Mouse (Mus musculus) embryonic facial prominence, embryonic 13.5 days (tissue): ENCODE results near the gene Mnd1. TPM values are rescaled to one million over a fixed set of nuclear protein-coding genes. Genes with fewer than 3 reads are reported as not detected.

Experiments
- ATAC-seq: fragments of 200-750 bp; cut with Nextera tagmentation; 2 replicates; pipeline ENCODE4 v1.8.0; 2017; ENCODE audit warnings: low read depth; ENCODE audit not compliant: insufficient number of reproducible peaks, insufficient read depth, low FRiP score, low TSS enrichment
- H3K27ac ChIP-seq: fragments of 300-500 bp; sonication (generic); 2 replicates; pipeline ENCODE4 v1.5.1; 2015; ENCODE audit warnings: moderate library complexity, mild to moderate bottlenecking, inconsistent platforms
- H3K27me3 ChIP-seq: fragments of 300-500 bp; sonication (generic); 2 replicates; pipeline ENCODE4 v1.6.1; 2015; ENCODE audit warnings: mild to moderate bottlenecking, inconsistent platforms
- H3K36me3 ChIP-seq: fragments of 300-500 bp; sonication (generic); 2 replicates; pipeline ENCODE4 v1.6.1; 2015; ENCODE audit warnings: mild to moderate bottlenecking, inconsistent platforms
- H3K4me1 ChIP-seq: fragments of 300-500 bp; sonication (generic); 2 replicates; pipeline ENCODE4 v1.6.1; 2015; ENCODE audit warnings: inconsistent platforms
- H3K4me2 ChIP-seq: fragments of 300-500 bp; sonication (generic); 2 replicates; pipeline ENCODE4 v1.6.1; 2015; ENCODE audit warnings: moderate library complexity, mild to moderate bottlenecking, inconsistent platforms
- H3K4me3 ChIP-seq: fragments of 300-500 bp; sonication (generic); 2 replicates; pipeline ENCODE4 v1.5.1; 2015; ENCODE audit warnings: mild to moderate bottlenecking, inconsistent platforms
- H3K9ac ChIP-seq: fragments of 300-500 bp; sonication (generic); 2 replicates; pipeline ENCODE4 v1.6.1; 2015; ENCODE audit warnings: mild to moderate bottlenecking, inconsistent platforms
- H3K9me3 ChIP-seq: fragments of 300-500 bp; sonication (generic); 2 replicates; pipeline ENCODE4 v1.6.1; 2016; ENCODE audit warnings: inconsistent platforms
- WGBS: fragments of 180-500 bp; shearing (Covaris S2); methylation state at CpG from one replicate; pipeline ENCODE4 v1.1.7; 2015; ENCODE audit warnings: mixed read lengths; 5-methylcytosine and 5-hydroxymethylcytosine counted together
- polyA plus RNA-seq: library from polyadenylated mRNA; unstranded; fragments of >200 nt; fragmentation: Nextera tagmentation; extraction: Ambion mirVana; gene quantifications from 2 replicates; pipeline ENCODE4 v1.2.1, GENCODE M21; 2015

Gene Mnd1
- polyA plus RNA-seq, 1 experiment from 2014 or later, result 17.0 TPM

DNA sequence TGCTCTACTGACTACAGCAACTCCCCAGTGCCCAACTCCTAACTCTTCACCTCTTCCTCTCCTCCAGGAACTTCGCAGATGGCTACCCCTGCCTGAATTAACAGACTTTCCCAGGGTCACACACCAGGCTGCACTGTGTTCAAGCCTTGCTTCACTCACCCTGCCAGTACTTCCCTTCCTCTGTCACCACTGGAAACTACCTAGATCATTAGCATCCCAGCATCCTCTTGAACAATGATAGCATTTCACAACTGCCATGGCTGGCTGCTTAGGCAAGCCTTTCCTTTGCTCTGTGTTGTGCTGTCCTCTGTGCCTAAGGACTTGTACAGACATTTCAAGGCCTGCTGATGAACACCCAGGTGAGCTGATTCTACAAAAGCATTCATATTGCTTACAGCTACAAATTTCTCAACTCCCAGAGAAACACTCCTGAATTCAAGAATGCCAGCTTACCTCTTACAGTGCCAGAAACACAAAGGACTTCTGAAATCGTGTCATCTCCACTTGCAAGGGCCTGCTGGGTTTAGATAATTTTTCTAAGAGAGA lies 92.1 kb downstream of the Mnd1 start:
- no peaks in the 10 kb centered on the region for H3K9me3 ChIP-seq
- H3K4me3 ChIP-seq, result no peak overlapping the region
- 82% methylated on average over 2 of the region's 2 CpGs for WGBS
- H3K27ac ChIP-seq, result no peak overlapping the region
- H3K9ac ChIP-seq, result no peak overlapping the region
- H3K4me1 ChIP-seq, result peaks cover 17% of the 10 kb centered on the region
- H3K36me3 ChIP-seq, result no peaks in the 10 kb centered on the region
- ATAC-seq, result no peak
- H3K27me3 ChIP-seq, result no peaks in the 10 kb centered on the region
- no peak overlapping the region for H3K4me2 ChIP-seq

- Histone ChIP-seq H3K4me3 (no peak overlapping the region), H3K9me3 (no peaks in the 10 kb centered on the region), H3K36me3 (no peaks in the 10 kb centered on the region), H3K9ac (no peak overlapping the region), H3K27ac (peak overlapping the region; percentile 62; the same call in 1 of the 2 replicates), H3K4me1 (peaks cover 17% of the 10 kb centered on the region), H3K4me2 (no peak overlapping the region), H3K27me3 (no peaks in the 10 kb centered on the region)
- no peak for ATAC-seq
- 69% methylated on average over 13 of the region's 13 CpGs for WGBS
Measured at GRCm38 (mm10) chr3:84061523-84062453, 93.8 kb downstream of the Mnd1 start.

GRCm38 (mm10) chr3:84060946-84061345 lies 94.6 kb downstream of the Mnd1 start:
- ATAC-seq, result no peak
- 78% methylated on average over 5 of the region's 5 CpGs for WGBS
- H3K27ac ChIP-seq, result no peak overlapping the region
- no peaks in the 10 kb centered on the region for H3K9me3 ChIP-seq
- peaks cover 17% of the 10 kb centered on the region for H3K4me1 ChIP-seq
- H3K4me2 ChIP-seq, result no peak overlapping the region
- H3K36me3 ChIP-seq, result no peaks in the 10 kb centered on the region
- H3K27me3 ChIP-seq, result no peaks in the 10 kb centered on the region
- no peak overlapping the region for H3K9ac ChIP-seq
- no peak overlapping the region for H3K4me3 ChIP-seq

- Histone ChIP-seq H3K4me1 (peaks cover 17% of the 10 kb centered on the region), H3K4me3 (no peak overlapping the region), H3K27ac (peak overlapping the region; percentile 82), H3K4me2 (peak overlapping the region; percentile 45), H3K9me3 (no peaks in the 10 kb centered on the region), H3K36me3 (no peaks in the 10 kb centered on the region), H3K27me3 (no peaks in the 10 kb centered on the region), H3K9ac (no peak overlapping the region)
- no peak for ATAC-seq
- WGBS, result 6% methylated on average over 4 of the region's 4 CpGs
Measured at GRCm38 (mm10) chr3:84060128-84060527, 95.5 kb downstream of the Mnd1 start.

- H3K36me3 ChIP-seq, result no peaks in the 10 kb centered on the region
- H3K9ac ChIP-seq, result no peak overlapping the region
- H3K27ac ChIP-seq, result peak overlapping the region; percentile 82
- H3K4me2 ChIP-seq, result peak overlapping the region; percentile 45
- no peaks in the 10 kb centered on the region for H3K27me3 ChIP-seq
- H3K9me3 ChIP-seq, result no peaks in the 10 kb centered on the region
- no peak overlapping the region for H3K4me3 ChIP-seq
- H3K4me1 ChIP-seq, result peaks cover 17% of the 10 kb centered on the region
- 6% methylated on average over 4 of the region's 4 CpGs for WGBS
- no peak for ATAC-seq
Measured at GRCm38 (mm10) chr3:84059676-84060075, 95.9 kb downstream of the Mnd1 start.

DNA sequence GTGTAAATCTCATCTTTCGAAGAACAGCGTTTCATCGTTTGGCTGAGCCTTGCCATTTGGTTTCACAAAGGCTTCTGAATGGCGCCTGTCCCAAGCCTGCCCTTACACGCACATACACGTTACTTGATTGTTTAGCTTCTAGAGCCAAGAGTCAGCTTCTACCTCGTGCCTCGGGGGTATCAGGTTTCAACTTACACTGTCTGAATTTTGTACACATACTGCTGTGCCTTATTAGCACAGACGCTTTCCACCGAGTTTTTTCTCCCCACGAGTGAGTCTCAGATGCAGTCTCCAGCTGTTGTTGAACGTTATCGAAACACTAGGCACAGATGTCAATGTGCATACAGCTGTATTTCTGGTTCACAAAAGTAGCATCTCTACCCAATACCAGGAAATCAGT lies 96.3 kb downstream of the Mnd1 start:
- Histone ChIP-seq H3K9ac (no peak overlapping the region), H3K4me1 (peaks cover 17% of the 10 kb centered on the region), H3K9me3 (no peaks in the 10 kb centered on the region), H3K36me3 (no peaks in the 10 kb centered on the region), H3K27me3 (no peaks in the 10 kb centered on the region), H3K27ac (peak overlapping the region; percentile 82), H3K4me3 (no peak overlapping the region), H3K4me2 (peak overlapping the region; percentile 45)
- 0 out of 2 replicates have a peak, but pooled peaks have one; percentile 69 for ATAC-seq
- WGBS, result 9% methylated on average over 13 of the region's 13 CpGs

DNA sequence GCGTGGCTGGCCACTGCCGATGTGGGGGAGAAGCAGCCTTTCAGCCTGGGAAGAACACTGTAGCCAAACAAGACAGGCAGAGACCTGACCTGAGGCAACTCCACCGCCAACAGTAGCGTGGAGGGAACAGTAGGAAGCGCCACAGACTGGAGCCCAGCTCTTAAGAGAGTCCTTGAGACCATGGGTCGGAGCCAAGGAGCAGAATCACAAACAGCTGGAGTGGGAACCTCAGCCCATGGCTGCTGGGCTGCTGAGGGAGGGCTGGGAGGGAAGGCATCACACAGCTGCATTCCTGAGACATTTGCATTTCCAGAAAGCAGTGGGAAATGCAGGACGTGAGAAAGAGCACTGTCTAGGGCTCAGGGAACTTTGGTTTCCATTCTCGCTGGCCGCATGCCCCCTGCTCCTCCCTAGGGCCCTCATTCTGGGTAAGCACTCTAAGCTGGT lies 106.8 kb downstream of the Mnd1 start:
- H3K4me1 ChIP-seq, result peaks cover 22% of the 10 kb centered on the region
- no peaks in the 10 kb centered on the region for H3K27me3 ChIP-seq
- H3K36me3 ChIP-seq, result no peaks in the 10 kb centered on the region
- H3K4me2 ChIP-seq, result peak overlapping the region; percentile 44
- peak; percentile 84 for ATAC-seq
- peak overlapping the region; percentile 78 for H3K27ac ChIP-seq
- H3K4me3 ChIP-seq, result 0 out of 2 replicates have a peak overlapping the region, but pooled peaks have one; percentile 11
- WGBS, result 2% methylated on average over 9 of the region's 9 CpGs
- H3K9me3 ChIP-seq, result peaks cover 4% of the 10 kb centered on the region; the same call in 1 of the 2 replicates
- 0 out of 2 replicates have a peak overlapping the region, but pooled peaks have one; percentile 27 for H3K9ac ChIP-seq

GRCm38 (mm10) chr3:84046206-84046605 lies 109.4 kb downstream of the Mnd1 start:
- Histone ChIP-seq H3K27ac (no peak overlapping the region), H3K4me3 (no peak overlapping the region), H3K9ac (no peak overlapping the region), H3K27me3 (no peaks in the 10 kb centered on the region), H3K4me2 (no peak overlapping the region), H3K9me3 (no peaks in the 10 kb centered on the region), H3K36me3 (no peaks in the 10 kb centered on the region), H3K4me1 (peaks cover 22% of the 10 kb centered on the region)
- ATAC-seq, result no peak
- 89% methylated on average over 8 of the region's 8 CpGs for WGBS

GRCm38 (mm10) chr3:84041739-84042138 lies 113.8 kb downstream of the Mnd1 start:
- no peak overlapping the region for H3K4me2 ChIP-seq
- no peaks in the 10 kb centered on the region for H3K27me3 ChIP-seq
- no peak overlapping the region for H3K4me3 ChIP-seq
- no peaks in the 10 kb centered on the region for H3K36me3 ChIP-seq
- no peak for ATAC-seq
- WGBS, result 88% methylated on average over 8 of the region's 8 CpGs
- H3K27ac ChIP-seq, result no peak overlapping the region
- H3K9ac ChIP-seq, result no peak overlapping the region
- H3K4me1 ChIP-seq, result peaks cover 16% of the 10 kb centered on the region
- H3K9me3 ChIP-seq, result no peaks in the 10 kb centered on the region

DNA sequence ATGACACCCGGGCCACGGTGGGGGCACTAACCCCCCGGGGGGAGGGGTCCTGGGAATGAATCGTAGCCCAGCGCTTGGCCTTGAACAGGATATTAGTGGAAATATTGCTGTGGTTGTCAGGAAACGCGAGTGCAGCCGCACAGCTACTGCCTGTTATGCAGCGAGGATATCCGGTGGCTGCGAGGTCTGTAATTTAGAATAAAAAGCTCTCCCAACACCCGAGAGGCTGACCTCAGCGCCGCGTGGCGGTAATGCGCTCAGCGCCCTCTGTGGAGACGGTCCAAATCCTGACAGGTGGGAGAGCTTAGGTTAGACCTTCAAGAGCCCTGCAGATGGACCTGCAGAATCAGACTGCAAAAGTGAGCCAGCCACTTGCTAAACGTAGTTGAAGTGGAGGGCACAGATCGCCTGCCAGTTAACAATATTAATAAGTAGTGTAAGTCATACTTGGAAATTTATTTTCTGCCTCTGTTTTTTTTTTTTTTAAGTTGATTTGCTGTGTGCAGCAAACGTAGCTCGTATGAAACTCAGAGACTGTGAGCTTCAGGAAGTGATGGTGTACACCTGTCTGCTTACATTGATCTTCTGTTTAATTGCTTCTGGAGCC lies 115.0 kb downstream of the Mnd1 start:
- H3K4me3 ChIP-seq, result peak overlapping the region; percentile 96
- WGBS, result 3% methylated on average over 23 of the region's 23 CpGs
- H3K9ac ChIP-seq, result peak overlapping the region; percentile 96
- no peaks in the 10 kb centered on the region for H3K9me3 ChIP-seq
- no peak; the same call in 1 of the 2 replicates for ATAC-seq
- H3K27me3 ChIP-seq, result no peaks in the 10 kb centered on the region
- H3K27ac ChIP-seq, result peak overlapping the region; percentile 90
- H3K4me2 ChIP-seq, result peak overlapping the region; percentile 97
- no peaks in the 10 kb centered on the region for H3K36me3 ChIP-seq
- H3K4me1 ChIP-seq, result peaks cover 23% of the 10 kb centered on the region

- peak; percentile 93 for ATAC-seq
Measured at GRCm38 (mm10) chr3:84039646-84040475, 115.7 kb downstream of the Mnd1 start, which contains the start of gene Tmem131l. Tmem131l (minus strand) TSS chr3:84040175.

More at GRCm38 (mm10) chr3:84039646-84040475, 115.7 kb downstream of the Mnd1 start, which contains the start of gene Tmem131l:
- under 1% methylated on average over 81 of the region's 100 CpGs for WGBS
- Histone ChIP-seq H3K27ac (peak within 1 kb of the TSS; percentile 90), H3K36me3 (no peaks in the 10 kb centered on the region), H3K27me3 (no peaks in the 10 kb centered on the region), H3K4me3 (peak within 1 kb of the TSS; percentile 96), H3K9ac (peak within 1 kb of the TSS; percentile 96), H3K9me3 (no peaks in the 10 kb centered on the region), H3K4me1 (peaks cover 29% of the 10 kb centered on the region), H3K4me2 (peak within 1 kb of the TSS; percentile 97)
